Mouse (Mus musculus) layer of hippocampus, adult 18-20 months (tissue): ENCODE data around the gene Necap1. TPM values are rescaled to one million over a fixed set of nuclear protein-coding genes. Genes with fewer than 3 reads are reported as not detected.

ENCODE experiments used
- DNase-seq, 2 experiments: peaks; one replicate each; pipeline ENCODE4 v3.0.0; 2022; ENCODE audit warnings: low spot score in 2 of 2
- microRNA-seq, 2 experiments: library from miRNA; unstranded; fragments of <30 nt; microRNA quantifications; one replicate each; pipeline ENCODE4 v1.2.0; 2021
- total RNA-seq, 2 experiments: library from RNA; stranded (reverse); gene quantifications; 2 replicates each; pipeline ENCODE4 v1.2.3; 2021

Necap1 gene
- total RNA-seq, 2 experiments from 2014 or later = 212 to 213 TPM

DNA sequence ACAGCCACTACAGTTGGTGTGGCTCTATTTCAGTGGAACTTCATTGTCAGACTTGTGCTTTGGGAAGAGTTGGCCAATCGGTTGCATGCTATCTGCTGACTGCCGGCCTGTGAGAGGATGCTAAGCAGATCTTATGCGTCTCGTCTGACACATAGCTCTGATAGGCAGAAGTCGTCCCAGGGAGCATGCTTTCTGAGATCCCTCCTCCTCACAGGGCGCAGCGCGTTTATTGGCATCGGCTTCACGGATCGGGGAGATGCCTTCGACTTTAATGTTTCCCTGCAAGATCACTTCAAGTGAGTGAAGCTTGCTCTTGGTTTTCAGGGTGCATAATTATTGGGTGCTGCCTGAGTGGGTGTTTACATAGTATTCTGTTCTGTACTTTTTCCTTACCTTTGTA, 7.0 kb downstream of the Necap1 start:
- DNase-seq = no peak

- DNase-seq = no peak
Measured at GRCm38 (mm10) chr6:122883603-122884002, 9.3 kb downstream of the Necap1 start.

- no peak for DNase-seq
Measured at GRCm38 (mm10) chr6:122889599-122889998, 15.3 kb downstream of the Necap1 start.

- DNase-seq = peak in 1 of 2 experiments; percentile 70
Measured at GRCm38 (mm10) chr6:122892442-122893049, 18.3 kb downstream of the Necap1 start.

- no peak for DNase-seq
Measured at GRCm38 (mm10) chr6:122919922-122920321, 45.6 kb downstream of the Necap1 start.

DNA sequence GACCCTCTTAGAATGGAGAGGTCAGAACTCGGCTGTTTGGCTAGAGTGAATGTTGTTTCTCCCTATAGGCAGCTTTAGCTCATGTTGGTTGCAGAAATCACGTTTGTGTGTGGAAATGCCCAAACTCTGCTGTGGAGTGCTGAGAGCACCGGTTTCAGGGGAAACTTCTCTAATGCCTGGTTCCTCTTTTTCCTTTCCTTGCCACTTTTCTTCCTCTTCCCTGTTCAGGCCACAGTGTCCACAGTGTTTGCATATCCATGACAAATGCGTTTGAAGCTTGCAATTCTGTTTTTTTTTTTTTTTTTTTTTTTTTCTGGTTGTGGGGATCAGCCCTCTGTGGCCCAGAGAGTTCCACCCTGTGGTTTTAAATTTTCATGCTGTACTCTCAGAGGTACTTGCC, 47.2 kb downstream of the Necap1 start, which contains the start of gene Clec4a1:
Clec4a1 (plus strand) TSS at position 398 of the 400 bp plus-strand sequence.
- DNase-seq = no peak

- no peak for DNase-seq
Measured at GRCm38 (mm10) chr6:122934845-122935244, 60.6 kb downstream of the Necap1 start.

Small RNA genes lying within 50 kb of the gene (microRNA-seq; reads per million reads assigned to microRNA genes)
- 0 to 0.20 reads per million in 2 experiments for gene Mir7231

Other genes with a start within 250 kb of the Necap1 start
- gene Dppa3, start 248.1 kb upstream of the Necap1 start, total RNA-seq = not detected
- not detected for gene Nanog, start 167.0 kb upstream of the Necap1 start, total RNA-seq
- gene Slc2a3, start 72.8 kb upstream of the Necap1 start, total RNA-seq = 100 to 1,000 TPM; 110 to 113 TPM
- gene Foxj2, start 54.6 kb upstream of the Necap1 start, total RNA-seq = 10 to 100 TPM; 29.1 to 29.9 TPM
- gene C3ar1, start 18.3 kb upstream of the Necap1 start, total RNA-seq = under 1 TPM; 0.38 to 0.79 TPM
- gene Clec4a1, start 47.4 kb downstream of the Necap1 start, total RNA-seq = under 1 TPM; 0.27 to 0.41 TPM
- gene Clec4a3, start 78.0 kb downstream of the Necap1 start, total RNA-seq = under 1 TPM; 0.38 to 0.82 TPM
- not detected for gene Clec4a4, start 115.9 kb downstream of the Necap1 start, total RNA-seq
- not detected for gene Clec4b1, start 175.5 kb downstream of the Necap1 start, total RNA-seq
- 1 to 10 TPM; 1.3 to 2.0 TPM for gene Clec4a2, start 232.0 kb downstream of the Necap1 start, total RNA-seq